Mouse (Mus musculus) lung, postnatal 14 days (tissue): ENCODE measurements around the gene Tlk1.
"Not testable (repeated sequence)": the region's sequence is repeated elsewhere in the genome, so short reads cannot be mapped to it uniquely, and the experiment has no call there.

Source experiments
- DNase-seq: peaks from one replicate; pipeline ENCODE4 v3.0.0; 2021

The Tlk1 gene

DNA sequence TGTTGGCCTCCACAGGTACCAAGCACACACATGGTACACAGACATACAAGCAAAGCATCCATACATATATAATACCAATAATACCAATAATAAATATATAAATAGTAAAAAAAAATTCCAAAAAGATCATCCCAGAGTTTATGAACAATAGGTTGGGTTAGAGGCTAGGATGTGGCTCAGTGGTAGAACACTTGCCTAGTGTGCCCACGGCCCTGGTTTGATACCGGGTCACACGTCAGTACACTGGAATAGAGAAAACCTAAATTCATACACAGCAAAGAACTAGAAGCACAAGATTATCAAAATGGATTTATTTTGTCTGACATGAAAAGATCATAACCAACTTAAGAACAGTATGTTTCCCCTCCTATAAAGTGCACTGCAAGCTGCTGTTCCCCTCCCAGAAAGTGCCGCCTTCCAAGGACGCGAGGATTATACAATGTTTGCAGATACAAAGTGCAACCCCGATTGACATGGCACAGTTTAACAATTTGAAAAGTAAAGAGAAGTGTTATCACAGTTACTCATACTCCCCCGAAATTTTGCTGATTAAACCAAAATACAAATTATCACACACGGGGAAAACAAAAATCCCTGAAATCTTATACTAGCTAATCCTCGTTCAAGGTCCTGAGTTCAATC is 6.3 kb upstream of the Tlk1 start:
- no peak for DNase-seq

DNA sequence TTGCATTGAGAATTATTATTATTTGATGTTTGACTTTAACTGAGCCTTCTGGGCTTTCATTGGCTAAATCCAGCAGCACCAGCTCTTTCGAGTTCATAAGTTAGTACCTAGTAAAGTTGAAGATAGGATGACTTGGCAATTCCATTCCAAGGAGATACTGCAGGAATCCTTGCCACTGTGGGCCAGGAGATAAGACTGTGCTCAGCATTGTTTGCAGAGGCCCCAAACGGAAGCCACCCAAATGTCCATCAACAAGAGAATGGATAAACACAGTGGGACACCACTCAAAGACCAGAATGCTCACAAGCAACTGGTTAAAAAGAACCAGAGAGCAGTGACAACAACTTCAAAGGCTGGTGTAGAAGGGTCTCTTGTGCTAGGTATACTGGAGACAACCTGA is 5.2 kb upstream of the Tlk1 start:
- no peak for DNase-seq

- no peak for DNase-seq
These were observed 4.5 kb upstream of the Tlk1 start for GRCm38 (mm10) chr2:70829946-70830610.

- no peak for DNase-seq
These were observed 2.3 kb upstream of the Tlk1 start for GRCm38 (mm10) chr2:70827780-70828179.

- DNase-seq = no peak
These were observed 1.1 kb upstream of the Tlk1 start for GRCm38 (mm10) chr2:70826436-70827230.

- peak; percentile 69 for DNase-seq
These were observed 624 bp downstream of the Tlk1 start for GRCm38 (mm10) chr2:70824838-70825370.

GRCm38 (mm10) chr2:70823926-70824800 is 1.4 kb downstream of the Tlk1 start:
- peak; percentile 20 for DNase-seq

DNA sequence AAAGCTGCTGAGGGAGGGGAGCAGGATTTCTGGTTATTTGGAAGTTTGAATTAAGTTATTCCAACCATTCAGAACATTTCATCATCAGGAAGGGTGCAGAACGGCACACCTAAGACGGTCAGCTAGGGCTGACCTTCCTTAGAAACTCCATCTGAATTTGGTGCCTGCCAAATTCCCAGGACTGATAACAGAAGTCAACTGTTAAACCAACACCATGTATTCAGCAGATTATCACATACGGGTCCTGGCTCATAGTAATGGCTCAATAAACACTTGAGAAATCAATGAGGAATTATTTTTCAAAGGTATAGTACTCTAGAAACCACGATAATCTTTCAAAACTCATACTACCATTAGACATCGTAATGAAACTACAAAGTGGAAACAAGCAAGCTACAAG is 2.1 kb downstream of the Tlk1 start:
- DNase-seq = no peak

GRCm38 (mm10) chr2:70816939-70817338 is 8.6 kb downstream of the Tlk1 start:
- no peak for DNase-seq

GRCm38 (mm10) chr2:70816016-70816415 is 9.5 kb downstream of the Tlk1 start:
- DNase-seq = no peak

GRCm38 (mm10) chr2:70813608-70814007 is 11.9 kb downstream of the Tlk1 start:
- DNase-seq = no peak

- no peak for DNase-seq
These were observed 14.1 kb downstream of the Tlk1 start for GRCm38 (mm10) chr2:70811476-70811875.

- no peak for DNase-seq
These were observed 15.6 kb downstream of the Tlk1 start for GRCm38 (mm10) chr2:70809921-70810320.

DNA sequence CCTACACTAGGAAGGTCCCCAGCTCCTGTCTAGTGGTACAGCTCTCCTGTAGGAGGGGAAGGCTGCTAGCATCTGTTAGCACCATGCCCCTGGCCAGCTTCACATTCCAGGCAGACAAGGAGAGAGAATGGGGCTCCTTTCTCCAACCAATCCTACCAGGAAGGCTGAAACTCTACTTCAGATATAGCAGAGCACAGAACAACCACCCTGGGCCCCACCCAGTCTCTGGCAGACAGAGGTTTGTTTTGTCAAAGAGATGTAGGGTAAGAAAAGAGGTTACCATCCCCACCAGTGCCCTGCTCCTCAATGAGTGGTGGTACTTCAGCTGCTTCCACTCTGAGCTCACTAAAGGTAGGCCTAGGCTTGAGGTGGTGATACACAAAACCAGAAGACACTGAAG is 16.8 kb downstream of the Tlk1 start:
- DNase-seq = no peak

DNA sequence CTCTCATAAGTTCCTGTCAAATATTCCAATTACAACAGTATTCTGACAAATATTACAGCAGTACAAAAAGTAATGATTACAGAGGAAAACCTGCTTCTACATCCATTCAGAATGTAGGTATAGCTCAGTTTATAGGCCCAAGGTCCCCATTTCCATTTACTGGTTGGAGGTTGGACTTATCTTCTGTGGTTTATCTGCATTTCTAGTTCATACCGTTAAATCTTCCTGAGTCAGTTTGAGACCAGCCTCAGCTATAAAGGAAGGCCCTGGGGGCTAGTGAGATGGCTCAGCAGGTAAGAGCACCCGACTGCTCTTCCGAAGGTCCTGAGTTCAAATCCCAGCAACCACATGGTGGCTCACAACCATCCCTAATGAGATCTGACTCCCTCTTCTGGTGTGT is 17.9 kb downstream of the Tlk1 start:
- not testable (repeated sequence) for DNase-seq

- no peak for DNase-seq
These were observed 19.5 kb downstream of the Tlk1 start for GRCm38 (mm10) chr2:70806020-70806419.

GRCm38 (mm10) chr2:70803696-70804095 is 21.8 kb downstream of the Tlk1 start:
- DNase-seq = not testable (repeated sequence)

GRCm38 (mm10) chr2:70802658-70803057 is 22.9 kb downstream of the Tlk1 start:
- peak; percentile 10 for DNase-seq

GRCm38 (mm10) chr2:70801543-70801942 is 24.0 kb downstream of the Tlk1 start:
- no peak for DNase-seq

- DNase-seq = no peak
These were observed 25.1 kb downstream of the Tlk1 start for GRCm38 (mm10) chr2:70800396-70800795.

GRCm38 (mm10) chr2:70793276-70793675 is 32.3 kb downstream of the Tlk1 start:
- DNase-seq = no peak

DNA sequence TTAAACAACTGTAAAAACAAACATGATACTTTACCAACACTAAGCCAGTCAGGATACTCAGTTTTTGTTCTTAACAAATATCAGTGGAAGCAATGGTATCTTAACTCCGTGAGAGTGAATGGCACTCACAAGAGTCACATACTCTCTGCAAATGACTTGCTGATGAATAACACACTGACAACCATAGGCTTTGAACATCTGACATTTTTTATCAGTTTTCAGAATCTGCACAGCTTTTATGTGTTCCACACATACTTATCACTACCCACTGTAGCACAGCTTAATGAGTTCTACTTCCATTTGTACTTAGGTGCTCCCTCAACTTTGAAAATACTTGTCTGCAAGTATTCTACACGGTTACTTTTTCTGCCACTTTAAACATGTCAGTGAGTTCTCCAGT is 35.3 kb downstream of the Tlk1 start:
- DNase-seq = no peak

DNA sequence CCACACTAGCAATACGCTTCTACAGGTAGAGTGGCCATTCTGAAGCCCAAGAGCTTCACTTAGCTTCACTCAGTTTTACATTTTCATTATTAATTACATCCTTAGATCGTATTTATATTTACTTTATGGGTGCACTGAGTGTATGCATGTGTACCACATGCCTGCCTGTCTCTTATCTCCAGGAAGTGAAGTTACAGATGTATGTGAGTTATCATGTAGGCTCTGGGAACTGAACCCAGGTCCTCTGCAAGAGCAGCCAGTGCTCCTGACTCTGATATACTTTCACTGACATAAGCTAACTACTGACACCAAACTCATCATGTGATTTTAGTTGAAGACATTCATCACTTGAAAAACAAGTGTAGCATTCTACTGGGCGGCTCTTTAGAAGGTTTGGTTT is 36.2 kb downstream of the Tlk1 start:
- DNase-seq = no peak
